Mouse (Mus musculus) gastrocnemius, postnatal 14 days (tissue): Measurements from ENCODE around the gene Lrmda. TPM values are rescaled to one million over a fixed set of nuclear protein-coding genes. Genes with fewer than 3 reads are reported as not detected.

ENCODE experiments used
- DNase-seq: peaks from one replicate; pipeline ENCODE4 v3.0.0; 2021; ENCODE audit warnings: mixed read lengths
- intact Hi-C: fragments of 180-260 bp; cut with DNase I; formaldehyde crosslinking; loops from one replicate; pipeline ENCODE4 v1.15.1; 2025; ENCODE audit warnings: low total_unique reads
- microRNA-seq, 2 experiments: library from miRNA; unstranded; fragments of <30 nt; microRNA quantifications; one replicate each; pipeline ENCODE4 v1.2.0; 2021
- total RNA-seq, 2 experiments: library from RNA; stranded (reverse); gene quantifications; 2 replicates each; pipeline ENCODE4 v1.2.3; 2021

Lrmda gene
- total RNA-seq, 2 experiments from 2014 or later, result 1.6 to 1.7 TPM

GRCm38 (mm10) chr14:23084797-23085196 is 1065.3 kb downstream of the Lrmda start:
- intact Hi-C loops, result no loop called here
- DNase-seq, result peak; percentile 10

DNA sequence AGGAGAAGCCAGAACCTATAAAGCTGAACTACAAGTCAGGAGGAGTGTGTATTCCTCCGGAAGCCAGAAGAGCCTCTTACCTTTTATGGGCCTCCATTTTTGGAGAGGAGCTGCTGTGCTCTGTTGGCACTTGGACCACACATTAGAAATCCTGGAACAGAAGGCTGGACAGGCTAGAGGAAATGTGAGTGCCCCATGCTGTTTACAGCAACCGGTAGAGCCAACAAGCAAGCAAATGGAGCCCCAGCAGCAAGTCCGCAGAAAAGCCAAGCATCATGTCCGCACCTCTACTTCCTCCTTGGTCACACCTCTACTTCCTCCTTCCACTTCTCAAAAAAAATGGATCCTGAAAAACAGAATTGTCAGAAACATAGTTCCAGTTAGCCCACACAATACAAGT is 1073.8 kb downstream of the Lrmda start:
- intact Hi-C loops, result no loop called here

GRCm38 (mm10) chr14:23094546-23095157 is 1075.1 kb downstream of the Lrmda start:
- no peak for DNase-seq
- intact Hi-C loops, result no loop called here

More for the DNA sequence above, 1073.8 kb downstream of the Lrmda start:
- DNase-seq, result no peak

GRCm38 (mm10) chr14:23095158-23096016 is 1075.9 kb downstream of the Lrmda start:
- intact Hi-C loops, result no loop called here
- no peak for DNase-seq

DNA sequence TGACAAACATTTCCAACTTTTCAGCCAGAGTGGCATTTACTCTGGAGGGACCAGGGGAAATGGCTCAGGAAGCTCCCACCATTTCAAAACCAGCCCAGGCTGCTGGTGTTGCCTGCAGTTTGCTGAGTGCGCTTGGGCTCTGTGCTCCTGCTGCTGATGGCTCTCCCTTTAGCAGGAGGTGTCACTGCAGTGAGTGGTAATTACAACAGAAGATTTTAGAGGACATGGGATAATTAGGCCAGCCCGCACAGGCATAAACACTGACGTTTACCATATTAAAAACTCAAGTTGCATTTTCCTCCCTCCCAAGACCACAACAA is 1076.5 kb downstream of the Lrmda start:
- intact Hi-C loops, result no loop called here
- no peak for DNase-seq

DNA sequence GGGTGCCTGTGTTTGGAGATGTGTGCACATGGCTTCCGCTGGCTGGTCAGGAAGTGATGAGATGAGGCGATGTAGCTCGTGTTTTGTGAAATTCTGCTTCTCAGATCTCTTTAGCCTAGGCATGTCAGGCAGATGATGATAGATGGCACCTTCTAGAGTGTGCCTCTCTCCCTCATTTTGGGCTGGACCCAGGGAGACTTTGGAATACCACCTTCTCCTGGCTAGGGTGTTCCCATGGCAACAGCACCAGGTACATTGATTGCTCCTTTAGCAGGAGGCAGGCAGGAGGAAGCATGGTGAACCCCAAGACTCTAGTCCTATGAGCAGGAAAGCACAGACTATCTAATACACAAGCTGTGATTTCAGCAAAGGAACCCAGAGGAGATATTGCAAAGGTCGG is 1076.9 kb downstream of the Lrmda start:
- DNase-seq, result no peak
- intact Hi-C loops, result no loop called here

Small RNA genes lying within 50 kb of the gene (microRNA-seq; reads per million reads assigned to microRNA genes)
- 0 reads per million in 2 experiments for gene Gm27532

Other genes with a start within 250 kb of the Lrmda start
- 100 to 1,000 TPM; 298 to 320 TPM for gene Vdac2, start 194.5 kb upstream of the Lrmda start, total RNA-seq
- gene Comtd1, start 170.7 kb upstream of the Lrmda start, total RNA-seq, result 1 to 10 TPM; 6.1 to 9.7 TPM
- gene Zfp503, start 30.1 kb upstream of the Lrmda start, total RNA-seq, result 1 to 10 TPM; 7.2 to 9.7 TPM